Mouse (Mus musculus) layer of hippocampus, adult 11-12 months (tissue): ENCODE results near the gene Tmem135.

ENCODE experiments used
- DNase-seq: peaks from one replicate; pipeline ENCODE4 v3.0.0; 2022; ENCODE audit warnings: low spot score

The Tmem135 gene

DNA sequence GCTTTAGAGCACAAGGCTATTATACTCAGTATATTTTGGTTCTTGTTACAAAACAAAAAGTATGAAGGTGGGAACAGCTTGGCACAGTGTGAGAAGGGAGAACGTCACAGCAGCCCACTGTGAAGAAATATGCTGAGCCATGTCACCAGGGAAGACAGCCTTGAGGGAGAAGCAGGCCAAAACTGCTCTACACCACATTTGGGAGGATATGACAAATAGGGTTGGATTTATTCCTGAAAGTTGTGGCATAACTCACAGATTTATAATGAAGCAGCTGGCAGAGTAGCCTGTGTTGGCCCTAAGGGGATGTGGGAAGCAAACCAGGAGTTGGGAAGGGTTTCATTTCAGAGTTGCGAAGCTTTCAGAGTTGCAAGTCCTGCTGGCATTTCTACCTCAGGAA lies 225.4 kb downstream of the Tmem135 start:
- DNase-seq = peak; percentile 17

DNA sequence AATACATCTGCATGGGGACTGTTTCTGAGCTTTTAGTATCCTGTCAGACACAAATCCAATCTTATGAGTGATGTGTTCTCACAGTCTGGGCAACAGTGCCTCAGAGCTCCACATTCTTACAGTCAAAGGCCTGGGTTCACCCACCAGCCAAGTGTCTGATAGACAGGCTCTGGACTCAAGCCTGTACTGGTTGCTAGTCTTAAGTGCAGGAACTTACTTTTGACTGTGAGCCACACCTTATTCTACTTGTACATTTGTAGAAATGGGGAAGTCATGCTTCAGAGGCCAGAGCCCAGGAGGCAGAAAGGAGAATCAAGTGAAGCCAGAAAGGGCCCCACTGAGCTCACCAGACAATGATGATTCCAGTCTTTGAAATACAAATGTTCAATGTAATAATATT lies 226.1 kb downstream of the Tmem135 start:
- DNase-seq = no peak

DNA sequence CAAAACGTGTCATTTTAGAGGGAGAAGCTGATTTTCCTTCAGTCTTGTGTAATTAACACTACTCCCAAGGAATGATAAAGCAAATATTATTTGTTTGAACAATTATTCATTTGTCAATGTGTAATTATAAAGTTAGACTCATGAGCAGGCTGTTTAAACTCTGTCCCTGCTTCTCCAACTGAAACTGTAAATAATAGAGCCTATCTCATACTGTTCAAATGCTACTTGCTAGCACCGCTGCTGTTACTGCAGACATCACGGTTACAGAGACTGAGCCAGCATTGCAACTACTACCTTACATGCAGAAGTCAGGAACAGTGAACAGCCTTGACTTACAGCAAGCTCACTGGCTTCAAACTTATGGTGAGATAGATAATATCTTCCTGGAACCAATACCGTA lies 229.6 kb downstream of the Tmem135 start:
- no peak for DNase-seq

DNA sequence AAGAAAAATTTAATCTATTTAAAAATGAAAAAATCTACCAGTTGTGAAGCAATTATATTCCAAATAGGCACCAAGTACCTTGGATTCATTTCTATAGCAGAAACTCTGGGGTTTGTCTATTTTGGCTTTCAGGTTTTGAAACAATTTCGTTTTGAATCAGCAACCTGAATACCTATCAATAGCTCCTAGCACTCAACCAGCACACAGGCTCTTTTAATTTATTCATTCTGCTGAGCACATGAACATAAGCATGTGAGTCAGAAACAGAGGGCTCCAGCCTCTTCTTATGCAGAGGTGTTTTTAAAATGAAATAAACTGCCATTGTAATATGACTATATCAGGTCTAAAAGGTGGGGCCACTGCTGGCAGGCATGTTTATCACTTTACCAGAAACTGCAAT lies 231.0 kb downstream of the Tmem135 start:
- no peak for DNase-seq

DNA sequence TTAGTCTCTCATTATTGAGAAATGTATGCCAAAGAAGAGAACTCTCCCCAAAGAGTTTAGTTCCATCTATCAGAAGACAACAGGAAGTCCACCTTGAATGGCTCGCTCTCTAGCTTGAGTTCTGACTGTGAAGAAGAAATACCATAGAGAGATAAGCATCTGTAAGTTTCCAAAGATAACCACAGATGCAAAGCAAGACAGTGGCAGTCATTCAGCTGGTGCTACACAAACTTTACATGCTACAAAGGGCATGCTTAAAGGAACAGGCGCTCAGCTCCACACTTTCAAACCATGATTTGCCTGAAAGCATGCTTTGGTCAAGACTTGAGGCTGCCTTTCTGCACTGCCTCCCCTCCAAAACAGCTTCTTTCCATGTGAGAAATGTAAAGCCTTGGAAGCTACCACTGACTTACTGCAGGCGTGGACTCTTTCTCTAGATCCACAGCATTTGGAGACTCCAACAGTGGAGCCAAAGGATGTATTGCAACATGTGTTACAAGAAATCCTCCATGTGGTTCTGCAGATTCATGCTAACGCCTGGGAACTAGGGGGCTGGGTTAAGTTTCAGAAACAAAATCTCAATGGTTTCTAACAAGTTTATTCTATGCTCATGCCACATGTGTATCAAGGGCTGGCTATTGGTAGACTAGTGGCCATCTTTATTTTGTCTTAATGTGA lies 232.1 kb downstream of the Tmem135 start:
- no peak for DNase-seq

DNA sequence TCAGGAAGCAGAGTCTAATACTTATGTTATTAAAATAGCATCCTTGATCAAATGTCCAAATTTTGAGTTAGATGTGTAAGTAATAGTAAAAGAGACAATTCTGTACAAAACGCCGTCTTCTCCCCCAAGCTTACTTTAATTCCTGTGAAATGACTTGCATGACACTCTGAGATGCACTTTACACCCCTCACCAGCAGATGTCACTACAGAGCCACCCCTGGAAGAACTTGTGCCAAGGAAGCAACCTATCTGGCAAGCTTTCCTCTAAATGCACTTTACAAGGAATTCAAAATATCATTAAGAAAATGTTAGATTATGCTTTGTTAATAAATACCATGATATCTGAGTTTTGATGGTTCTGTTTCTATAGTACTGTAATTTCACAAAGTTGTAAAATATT lies 235.4 kb downstream of the Tmem135 start:
- peak; percentile 83 for DNase-seq

DNA sequence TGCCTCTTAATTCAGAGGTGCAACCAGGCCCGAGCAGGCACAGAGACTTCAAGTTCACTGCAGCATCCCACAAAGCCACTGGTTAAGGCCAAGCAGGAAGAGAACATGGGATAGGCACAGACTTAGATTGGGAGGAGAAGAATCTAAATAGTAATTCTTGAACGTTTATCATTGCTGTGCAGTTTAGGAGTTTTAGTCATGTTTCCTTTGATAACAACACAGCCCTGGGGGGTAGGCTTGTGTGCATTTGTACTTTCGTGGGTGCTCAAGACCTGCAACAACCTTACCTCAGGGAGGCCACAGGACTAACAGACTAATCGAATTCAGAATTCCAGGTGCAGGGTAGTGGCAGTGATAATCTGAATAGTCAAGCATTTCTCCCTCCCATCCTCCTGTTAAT lies 238.5 kb downstream of the Tmem135 start:
- no peak for DNase-seq

DNA sequence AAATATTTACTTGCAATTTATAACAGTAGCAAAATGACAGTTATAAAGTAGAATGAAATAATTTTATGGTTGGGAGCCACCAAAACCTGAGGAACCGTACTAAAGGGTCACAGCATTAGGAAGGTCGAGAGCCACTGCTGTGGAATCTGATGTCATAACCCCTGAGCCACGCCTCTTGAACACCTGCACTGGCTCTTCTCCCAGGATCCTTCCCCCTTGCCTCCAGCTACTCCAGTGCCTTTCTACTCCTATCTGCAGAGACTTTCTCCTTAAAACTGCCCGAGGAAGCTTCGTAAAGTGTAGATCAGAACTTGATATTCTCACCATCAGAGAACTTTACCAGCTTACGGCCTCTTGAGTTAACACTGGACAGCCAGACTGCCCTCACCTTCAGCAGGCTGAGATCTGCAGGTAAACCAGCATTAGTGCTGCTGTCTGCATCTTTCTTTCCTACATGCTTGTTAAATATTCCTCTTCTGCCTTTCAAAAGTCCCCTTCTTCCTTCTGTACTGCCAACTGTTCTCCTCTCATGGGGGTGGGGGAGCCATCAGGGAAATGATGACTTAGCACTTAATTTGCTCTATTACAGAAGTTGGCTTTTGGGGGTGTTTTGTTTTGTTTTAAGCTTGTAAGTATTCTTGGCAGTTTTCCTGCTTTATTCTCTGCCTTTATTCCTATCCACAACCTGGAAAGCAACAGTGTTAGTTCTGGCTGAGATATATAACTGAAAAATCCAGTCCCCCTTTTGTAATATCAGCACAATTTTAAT lies 242.2 kb downstream of the Tmem135 start:
- no peak for DNase-seq

DNA sequence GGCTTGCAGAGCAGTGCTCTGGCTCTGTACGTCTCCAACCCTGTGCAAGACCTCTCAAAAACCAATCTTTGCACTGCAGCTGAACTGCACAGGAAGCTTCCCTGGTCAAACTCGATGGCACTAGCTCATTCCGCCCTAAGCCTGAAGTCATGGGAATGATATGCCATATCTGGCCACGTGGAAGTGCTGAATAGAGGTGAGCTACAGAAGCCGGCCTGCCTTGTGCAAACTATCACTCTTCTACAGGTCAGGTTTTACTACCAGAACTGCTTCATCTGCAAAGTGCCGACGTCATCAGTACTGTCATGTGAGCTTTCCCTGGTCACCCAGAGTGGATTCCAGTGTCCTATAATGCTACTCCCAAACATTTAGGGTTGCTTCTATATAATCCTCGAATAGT lies 246.7 kb downstream of the Tmem135 start:
- no peak for DNase-seq

DNA sequence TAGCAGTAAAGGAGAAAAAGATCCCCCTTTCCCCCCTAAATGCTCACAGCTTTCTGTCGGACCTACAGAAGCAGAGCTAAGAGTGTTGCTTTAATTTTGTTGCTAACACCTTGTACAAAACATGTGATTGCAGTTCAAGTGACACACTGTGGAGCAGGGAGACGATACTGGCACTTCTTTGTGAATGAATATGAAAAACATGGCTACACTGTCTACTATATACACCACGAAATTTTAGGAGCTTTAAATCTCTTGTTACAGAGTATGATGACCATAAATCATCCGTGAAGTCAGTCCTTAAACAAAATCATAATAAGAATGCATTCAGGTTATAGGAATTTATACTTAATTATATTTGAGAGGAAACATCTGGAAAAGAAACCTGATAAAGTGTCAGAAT lies 247.4 kb downstream of the Tmem135 start:
- no peak for DNase-seq

DNA sequence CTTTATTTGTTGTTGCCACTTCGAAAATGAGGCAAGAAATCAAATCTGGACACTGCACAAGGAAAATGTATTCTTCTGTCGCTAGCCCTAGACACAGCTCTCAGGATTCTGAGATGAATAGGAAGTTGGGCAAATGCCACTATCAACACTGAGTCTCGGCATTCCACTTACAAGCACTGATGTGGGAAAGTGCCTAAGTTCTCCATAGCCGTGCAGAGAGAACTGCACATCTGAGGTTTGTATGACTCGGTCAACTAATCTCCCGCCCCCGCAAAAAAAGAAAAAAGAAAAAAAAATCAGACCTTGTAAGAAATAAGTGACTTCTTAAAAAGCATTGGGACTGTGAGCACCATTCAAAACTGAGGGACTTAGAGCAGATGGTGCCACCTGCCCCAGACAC lies 248.3 kb downstream of the Tmem135 start:
- DNase-seq = no peak

DNA sequence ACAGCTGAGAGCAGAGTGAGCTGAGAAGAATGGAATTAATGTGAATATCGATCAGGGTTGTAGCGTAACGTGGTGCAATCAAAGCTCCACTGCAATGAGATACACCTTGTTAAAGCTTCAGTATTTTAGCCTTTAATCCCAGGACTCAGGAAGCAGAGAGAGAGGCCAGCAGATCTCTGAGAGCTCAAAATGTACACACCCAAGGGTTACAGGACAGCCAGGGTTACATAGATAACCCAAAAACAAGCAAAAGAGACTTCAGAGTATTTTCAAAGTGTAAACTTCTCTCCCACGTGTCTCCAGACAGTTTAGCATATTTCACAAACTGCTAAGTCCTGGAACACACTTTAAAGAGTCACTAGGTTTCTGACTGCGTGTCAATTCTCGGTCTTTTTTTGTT lies 248.8 kb downstream of the Tmem135 start:
- DNase-seq = no peak

DNA sequence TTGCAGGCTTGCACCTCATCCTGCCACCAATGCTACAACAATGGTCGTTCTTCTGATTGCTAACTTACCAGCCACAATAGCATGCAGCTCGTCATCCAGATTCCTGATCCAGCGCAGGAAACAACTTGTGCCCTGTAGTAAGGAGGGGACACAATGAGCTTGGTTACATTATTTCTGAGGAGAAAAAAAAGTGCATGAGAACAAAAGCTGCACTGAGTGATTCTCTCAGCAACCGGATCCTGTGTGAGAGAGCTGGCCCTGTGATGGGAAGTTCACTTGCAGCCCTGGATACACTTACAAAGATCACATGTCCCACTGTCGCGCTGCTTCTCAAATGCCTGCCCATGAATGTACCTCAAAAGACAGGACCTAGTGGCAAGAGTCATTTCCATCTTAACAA lies 252.7 kb downstream of the Tmem135 start:
- DNase-seq = no peak

DNA sequence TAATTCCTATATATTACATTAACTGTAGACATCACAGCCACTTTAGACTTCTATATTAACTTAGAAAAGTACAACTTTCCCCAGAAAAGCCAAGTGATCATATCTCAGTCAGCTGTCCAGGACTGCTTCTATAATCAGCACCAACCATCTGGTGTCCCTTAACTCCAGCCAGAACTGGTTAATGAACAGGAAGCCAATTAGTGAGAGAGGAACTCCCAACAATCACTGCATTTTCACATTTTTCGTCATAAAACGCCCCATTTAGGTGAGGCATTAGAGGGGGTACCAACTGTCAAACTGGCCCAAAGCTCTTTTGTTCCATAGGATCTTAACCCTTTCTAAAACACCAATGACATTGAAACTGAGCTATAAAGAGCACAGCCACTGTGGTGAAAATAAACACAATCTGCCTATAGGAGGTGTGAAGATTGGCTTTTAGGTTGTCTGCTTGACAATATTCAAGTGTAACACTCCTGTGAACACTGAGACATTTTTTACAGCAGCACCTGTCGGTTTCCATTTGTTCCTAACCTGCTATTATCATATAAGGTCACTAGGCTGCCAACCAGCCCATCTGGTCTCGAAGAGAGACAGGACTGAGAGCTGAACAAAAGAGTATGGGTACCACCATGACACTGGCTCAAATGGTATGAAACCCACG lies 263.3 kb downstream of the Tmem135 start:
- DNase-seq = no peak

DNA sequence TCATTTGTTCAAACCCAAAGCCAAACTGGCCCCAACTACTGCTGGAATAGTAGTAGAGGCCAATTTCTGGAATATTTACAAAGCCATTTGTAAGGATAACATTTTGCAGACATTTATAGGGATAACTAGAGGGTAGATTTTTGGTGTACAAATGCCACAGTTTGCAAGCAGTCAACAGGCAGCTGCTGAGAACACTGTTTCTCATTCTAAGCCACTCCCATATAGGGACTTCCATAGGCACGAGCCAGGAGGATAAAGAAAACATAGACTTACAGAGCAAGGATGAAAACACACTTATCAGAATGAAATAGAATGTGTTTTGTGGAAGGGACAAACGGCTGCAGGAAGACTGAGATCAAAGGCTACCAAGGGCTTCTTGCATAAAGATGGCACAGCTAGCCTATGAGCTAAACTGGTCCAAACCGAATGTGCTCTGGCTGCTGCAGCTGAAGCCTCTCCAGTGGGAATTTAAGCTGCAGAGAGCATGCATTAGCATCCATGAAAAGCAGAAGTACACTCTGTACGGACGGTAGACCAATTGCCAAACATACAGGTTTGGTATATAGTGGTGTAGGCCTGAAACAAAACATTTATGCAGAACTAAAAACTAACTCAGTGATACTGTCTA lies 269.0 kb downstream of the Tmem135 start:
- no peak for DNase-seq

DNA sequence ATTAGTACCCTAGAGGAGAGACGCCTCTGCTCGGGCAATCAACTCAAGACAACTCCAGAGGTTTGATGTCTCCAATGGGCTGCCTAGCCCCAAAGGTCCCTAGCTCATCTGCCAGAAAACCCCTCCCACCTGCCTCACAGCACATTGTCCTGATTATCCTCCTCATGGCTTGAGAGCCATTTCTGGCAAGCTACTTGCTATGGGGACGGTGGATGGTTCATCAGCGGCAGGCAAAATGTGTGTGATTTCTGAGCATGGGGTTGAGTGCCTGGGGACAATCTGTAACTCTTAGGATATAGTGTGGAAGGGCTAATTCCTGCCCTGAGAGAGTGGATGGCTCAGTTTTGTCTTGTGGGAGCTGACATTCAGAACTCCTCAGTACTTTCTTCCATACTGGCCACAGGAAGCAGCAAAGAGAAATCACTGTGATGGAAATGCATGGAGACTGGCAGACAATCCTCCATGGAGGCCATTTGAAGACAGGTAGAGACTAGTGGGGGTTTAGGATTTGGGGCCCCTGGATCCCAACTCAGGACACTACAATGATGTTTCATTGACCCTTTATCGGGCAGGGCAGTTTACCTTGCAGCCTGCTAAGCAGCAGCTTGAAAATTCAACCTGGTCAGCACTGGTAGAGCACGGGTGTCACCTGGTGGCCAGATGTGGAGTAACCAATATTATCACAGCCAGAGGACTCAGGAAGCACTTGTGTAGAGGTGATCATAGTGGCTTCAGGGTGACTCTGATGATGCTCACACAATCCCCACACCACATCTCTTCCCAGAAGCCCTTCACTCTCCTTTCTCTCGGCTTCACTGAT lies 277.7 kb downstream of the Tmem135 start:
- peak; percentile 58 for DNase-seq

DNA sequence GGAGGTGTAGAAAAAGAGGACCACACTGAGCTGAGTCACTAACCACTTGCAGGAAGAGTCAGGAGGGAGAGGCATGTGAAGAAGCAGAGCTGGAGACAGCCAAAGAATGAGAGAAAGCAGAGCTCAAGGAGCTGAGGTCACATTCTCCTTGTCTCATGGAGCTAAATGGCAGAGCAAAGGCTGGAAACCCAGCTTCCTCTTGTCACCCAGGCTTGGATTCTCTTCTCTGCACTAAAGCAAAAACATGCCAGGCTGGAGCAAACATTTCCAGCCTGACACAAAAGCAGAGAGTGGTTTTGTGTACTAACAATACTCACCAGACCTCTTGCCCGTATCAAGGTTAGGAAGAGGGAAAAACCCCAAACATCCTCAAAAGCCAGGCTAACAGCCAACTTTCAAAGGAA lies 287.8 kb downstream of the Tmem135 start:
- no peak for DNase-seq

DNA sequence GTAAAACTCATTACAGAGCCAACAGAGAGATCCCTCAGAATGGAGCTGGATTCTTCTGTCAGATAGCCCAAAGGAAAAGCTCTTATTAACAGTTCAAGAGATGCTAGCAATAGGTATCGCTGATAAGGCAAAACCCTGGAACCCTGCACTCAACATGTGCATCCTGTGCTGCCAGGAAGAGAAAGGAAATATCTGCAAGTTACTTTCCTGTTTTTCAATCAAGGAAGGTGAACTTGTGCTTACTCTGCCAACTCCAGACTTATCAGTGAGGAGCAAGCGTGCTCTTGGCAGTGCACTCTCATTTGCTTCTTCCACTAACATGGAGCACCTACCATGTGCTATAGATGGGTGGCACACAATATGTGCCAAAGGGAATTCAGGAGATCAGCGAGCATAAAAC lies 288.4 kb downstream of the Tmem135 start:
- DNase-seq = no peak

DNA sequence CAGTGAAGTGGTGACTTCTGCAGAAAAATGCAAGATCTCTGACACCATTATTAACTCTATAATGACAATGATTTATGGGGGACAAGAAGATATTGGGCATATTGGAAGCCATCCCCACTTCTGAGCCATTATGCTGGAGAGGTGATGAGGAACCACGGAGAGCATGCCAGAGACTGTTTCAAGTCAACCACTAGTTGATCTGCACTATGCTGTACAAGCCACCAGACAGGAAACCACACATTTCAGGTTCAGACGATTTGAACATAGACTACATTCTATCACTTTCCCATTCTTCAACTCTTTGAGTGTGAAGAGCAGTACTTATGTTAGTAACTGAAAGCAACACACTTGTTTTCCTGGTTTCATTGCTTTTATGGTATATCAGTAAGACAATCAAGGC lies 297.6 kb downstream of the Tmem135 start:
- DNase-seq = no peak

DNA sequence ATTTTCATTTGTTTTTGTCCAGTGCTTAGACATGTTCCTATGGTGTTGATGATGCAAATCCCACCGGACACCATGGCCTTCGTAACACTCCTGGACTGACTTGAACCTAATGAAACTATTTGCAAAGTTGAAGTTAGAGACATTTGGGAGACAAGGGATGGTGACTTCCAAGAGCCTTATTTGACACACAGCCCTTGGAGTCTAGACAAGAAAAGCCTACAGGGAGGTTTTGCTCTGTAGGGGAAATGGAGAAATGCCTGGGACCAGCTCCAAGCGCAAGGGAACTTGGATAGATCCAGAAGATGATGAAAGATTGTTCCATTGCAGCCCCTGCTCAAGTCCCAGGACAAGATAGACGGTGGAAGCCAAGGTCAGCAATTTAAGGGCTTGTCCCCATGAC lies 304.3 kb downstream of the Tmem135 start:
- DNase-seq = no peak
